Mouse (Mus musculus): ENCODE measurements at regions not wholly inside any gene's neighbourhood (a gene's known extent, or its start where the extent isn't known, plus 50 kb on each side); places are given as distances from the start of the nearest gene placed in this dataset.

DNA sequence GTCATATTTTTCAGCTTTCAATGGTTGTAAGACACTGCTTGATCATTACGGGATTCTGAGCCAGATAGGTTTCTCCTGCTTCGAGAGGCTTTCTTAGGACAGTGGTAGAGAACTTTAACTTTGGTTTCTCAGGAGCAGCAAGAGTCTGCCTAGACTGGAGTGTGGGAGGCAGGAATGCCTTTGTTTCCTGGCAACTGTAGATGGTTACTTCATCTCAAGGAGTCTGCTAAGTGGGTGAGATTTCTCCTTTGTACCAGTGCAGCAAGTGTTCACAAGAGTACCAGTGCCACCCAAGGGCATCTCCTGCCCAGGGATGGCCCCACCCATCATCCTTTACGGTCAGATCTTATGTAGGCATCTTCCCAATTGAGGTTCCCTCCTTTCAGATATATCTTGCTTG lies 173.0 kb upstream of the Gm10131 start:
- TF ChIP-seq POLR2A (IDR thresholded peaks at IDR 0.05; ENCODE audit: borderline replicate concordance, low read depth, low read length) = no peak
- no peak for TF ChIP-seq CTCF (IDR thresholded peaks at IDR 0.05; ENCODE audit: low read depth, low read length)
